Mouse (Mus musculus) right cerebral cortex, postnatal 36 days (tissue): ENCODE results near the gene E2f4.

Source experiments
- DNase-seq, 2 experiments: peaks; one replicate each; pipeline ENCODE4 v3.0.0; 2022; ENCODE audit warnings: low spot score in 2 of 2, mixed read lengths in 1 of 2

The E2f4 gene

DNA sequence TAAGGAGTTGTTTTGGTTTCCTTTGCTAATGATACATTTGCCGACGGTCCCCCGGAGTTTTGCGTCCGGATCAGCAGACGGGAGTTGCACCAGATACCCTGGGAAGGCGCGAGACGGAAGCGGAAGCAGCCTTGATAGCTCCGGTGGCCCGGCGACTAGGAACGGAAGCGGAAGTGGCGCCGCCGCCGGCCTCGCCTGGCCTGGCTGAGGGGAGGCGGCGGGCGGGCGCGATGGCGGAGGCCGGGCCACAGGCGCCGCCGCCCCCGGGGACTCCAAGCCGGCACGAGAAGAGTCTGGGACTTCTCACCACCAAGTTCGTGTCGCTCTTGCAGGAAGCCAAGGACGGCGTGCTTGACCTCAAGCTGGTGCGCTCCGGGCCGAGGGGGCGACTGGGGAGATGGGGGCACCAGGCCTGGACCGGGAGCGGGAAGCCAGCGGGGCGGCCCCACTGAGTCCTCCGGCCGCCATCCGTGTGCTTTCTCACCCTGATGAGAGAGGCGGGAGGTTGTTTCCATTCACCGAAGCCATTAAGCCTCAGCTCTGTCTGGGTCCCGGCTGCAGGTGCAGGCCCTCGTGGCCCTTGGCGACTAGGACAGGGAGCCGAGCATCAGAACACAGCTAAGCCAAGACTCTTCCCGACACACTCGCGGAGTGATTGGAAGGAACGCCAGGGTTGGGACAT, at the start of gene E2f4:
Gene E2f4 (plus strand): TSS at position 153 of the 682 bp plus-strand sequence.
- DNase-seq: peak; percentile 92

DNA sequence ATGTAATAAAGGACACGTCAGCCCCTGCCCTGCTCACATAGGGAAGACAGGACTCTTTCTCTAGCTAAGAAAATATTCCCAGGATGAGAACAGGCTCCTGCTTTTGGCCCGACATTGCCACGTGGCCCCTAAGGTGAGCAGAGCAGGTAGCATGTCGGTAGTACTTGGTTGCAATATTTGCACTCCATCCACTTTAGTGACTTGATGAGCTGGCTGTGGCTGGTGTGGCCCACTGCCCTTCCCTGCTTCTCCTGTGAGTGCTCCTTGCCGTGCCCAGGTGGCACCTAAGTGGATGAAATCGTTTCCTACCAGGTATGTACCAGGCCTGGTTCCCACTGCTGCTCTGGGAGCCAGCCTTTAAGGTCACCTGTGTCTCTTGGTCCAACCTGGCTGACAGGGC, 45.5 kb upstream of the E2f4 start:
- DNase-seq: no peak

DNA sequence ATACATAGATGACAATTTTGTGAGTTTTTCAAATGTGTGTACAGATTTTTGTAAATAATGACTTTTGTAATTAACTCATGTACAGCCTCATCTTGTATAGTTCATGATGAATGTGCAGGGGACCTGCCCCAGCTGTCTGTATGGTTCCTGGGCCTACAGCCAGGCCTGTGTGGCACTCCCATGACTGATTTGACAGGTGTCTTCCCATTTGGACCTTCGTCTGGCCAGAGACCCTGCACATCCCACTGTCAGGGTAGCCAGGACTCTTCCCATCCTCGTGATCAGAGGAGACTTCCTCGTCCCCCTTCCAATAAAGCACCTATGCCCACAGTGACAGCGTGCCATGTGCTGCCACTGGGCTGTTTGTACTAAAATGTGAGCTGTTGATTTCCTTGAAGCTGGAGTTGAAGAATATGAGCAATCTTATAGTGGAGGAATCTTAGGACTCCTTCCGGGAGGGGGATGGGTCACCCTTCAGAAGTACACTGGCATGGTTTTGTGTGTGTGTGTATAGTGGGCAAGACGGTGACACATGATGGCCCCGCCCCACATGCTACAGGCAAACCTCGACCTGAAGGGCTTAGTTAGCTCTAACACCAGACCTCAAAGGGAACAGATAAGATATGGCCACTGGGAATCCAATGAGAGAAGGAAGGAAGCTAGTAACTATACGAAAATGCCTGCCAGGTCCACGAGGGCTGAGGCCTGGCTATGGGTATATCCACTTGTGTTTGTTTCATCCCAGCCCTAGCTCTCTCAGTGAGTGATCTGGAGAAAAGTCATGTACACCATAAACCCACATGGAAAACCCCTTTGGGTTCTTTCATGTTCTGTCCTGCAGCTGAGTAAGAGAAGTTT, 44.6 kb upstream of the E2f4 start:
- no peak for DNase-seq

DNA sequence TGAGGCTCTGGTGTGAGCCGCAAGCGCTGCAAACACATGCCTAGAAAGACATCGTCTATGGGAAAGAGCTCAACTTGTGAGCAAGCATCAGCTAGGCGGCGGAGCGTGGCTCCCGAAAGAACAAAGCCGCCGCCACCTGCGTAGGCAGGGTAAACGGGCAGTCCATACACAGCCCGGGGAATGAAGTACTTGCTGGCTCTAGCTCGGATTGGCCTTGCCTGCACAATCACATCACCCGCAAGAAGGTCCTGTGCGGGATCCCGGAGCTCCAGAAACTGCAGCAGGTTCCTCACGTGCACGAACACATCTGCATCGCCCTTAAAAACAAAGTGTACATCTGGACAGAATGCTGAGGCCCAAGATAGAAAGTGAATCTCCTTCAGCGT, 43.7 kb upstream of the E2f4 start:
- no peak for DNase-seq

DNA sequence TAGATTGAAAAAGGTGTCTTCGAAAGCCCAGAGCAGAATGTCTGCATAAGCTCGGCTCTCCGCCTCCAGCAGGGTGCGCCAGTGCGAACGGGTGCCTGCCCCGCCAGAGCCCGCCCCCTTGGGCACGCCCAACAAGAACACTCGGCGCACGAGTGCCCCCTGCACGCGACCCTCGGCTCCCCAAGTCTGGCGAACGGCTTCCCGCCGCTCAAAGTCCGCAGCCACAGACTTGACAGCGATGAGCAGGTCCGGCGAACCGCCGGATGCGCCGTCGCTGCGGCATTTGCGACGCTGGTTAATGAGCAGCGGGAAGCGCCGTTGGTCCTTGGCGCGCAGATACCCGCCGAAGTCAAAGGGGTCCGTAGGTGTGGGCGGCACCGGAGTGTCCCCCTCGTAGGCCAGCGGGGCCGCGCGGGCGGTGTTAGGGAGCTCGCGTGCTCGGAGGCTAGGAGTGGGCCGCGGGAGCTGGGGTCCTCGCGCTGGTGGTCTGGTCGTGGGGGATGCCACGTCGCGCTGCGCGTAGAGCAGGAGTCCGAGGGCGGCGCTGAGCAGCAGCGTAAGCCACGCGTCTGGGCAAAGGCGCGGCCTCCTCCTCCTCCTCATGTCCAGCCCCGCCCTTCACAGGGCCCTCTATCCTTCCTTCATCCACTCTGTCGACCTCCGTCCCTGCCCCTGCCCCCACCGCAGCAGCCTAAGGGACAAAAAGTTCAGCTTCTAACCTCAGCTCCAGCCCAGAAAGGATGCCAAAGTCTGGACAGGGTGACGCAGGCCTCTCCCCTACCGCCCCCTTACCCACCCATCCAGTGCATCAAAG, 43.1 kb upstream of the E2f4 start:
- DNase-seq: peak; percentile 79 to 83

DNA sequence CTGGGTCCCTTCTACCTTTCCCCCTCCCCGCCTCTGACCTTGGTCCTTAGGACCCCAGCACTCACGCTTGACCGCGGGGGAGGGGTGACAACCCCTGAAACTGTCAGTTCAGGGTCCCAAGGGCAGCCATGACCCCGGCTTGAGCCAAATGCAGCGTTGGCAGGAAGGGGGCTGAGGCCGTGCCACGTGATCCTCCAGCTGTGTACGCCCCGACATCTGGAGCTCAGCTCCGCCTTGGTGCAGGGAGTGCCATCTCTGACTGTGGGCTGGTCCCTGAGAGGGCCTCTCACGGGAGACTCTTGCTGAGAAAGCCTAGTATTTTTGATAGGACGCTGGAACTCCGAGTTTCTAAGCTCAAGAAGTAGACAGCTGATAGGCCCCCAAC, 42.5 kb upstream of the E2f4 start, which contains the start of gene B3gnt9:
Gene B3gnt9 (minus strand): TSS at position 188 of the 385 bp plus-strand sequence.
- DNase-seq: peak in 1 of 2 experiments; percentile 30

DNA sequence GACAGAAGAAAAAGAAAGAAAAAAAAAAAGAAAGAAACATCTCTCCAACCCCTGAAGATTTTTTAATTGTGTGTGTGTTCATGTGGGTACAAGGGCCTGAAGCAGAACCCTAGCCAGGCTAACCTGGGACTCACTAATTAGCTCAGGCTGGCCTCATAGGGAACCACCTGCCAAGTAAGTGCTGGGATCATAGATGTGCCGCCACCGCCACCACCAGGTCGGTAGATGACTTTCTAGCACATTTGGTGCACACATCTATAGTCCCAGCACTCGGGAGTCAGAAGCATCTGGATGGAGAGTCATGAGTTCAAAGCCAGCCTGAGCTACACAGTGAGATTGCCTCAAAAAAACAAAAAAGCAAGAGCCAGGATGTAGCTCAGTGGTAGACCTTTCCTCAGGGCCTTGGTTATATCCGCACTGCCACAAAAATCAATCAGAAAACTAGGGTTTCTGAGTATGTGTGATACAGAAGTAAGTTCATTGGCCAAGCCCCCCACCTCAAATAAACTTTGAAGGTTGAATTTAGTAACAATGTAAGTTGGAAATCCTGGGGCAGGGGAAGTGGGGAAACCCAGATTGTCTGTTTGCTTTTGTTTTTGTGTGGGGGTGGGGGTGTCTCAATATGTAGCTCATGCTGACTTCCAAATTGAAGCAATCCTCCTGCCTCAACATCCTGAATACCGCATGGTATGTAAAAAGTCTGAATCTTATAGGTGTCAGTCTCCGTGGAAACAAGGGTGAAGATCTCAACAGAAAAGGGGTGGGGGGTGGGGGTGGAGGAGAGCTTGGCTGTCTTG, 39.9 kb upstream of the E2f4 start:
- no peak for DNase-seq

DNA sequence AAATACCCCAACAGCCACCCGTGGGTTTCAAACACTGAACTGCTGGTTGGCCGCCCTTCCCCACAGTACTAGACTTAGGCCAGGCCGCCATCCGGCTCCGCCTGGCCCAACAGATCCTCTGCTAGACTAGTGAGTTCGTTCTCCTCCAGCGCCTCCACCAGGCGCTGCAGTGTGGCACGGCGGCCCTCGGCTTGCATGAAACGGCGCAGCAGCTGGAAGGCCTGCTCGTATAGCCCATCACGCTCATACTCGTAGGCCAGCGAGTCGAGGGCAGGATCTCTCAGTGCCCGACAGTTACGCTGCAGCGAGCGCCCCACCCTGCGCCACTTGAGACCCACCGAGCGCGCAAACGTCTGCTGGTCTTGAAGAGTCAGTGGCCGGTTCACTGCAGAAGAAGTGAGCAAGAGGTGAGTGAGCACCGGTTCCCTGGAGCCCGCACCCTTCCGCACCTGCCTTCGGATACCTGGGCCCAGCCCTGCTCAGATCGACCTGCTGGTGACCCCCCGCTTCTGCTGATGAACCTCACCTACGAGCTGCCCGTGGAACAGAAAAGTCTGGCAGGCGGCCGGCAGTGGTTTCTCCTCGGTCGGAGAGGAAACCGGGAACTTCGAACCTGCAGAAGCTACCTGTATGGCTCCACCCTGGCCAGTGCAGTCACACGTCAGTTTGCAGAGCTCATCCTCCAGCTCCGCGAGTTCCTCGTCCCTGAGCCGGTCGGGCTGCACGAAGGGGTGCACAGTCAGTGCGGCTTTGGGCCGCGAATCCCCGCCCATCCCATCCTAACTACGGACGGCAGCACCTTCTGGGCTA, 38.3 kb upstream of the E2f4 start:
- DNase-seq: no peak

DNA sequence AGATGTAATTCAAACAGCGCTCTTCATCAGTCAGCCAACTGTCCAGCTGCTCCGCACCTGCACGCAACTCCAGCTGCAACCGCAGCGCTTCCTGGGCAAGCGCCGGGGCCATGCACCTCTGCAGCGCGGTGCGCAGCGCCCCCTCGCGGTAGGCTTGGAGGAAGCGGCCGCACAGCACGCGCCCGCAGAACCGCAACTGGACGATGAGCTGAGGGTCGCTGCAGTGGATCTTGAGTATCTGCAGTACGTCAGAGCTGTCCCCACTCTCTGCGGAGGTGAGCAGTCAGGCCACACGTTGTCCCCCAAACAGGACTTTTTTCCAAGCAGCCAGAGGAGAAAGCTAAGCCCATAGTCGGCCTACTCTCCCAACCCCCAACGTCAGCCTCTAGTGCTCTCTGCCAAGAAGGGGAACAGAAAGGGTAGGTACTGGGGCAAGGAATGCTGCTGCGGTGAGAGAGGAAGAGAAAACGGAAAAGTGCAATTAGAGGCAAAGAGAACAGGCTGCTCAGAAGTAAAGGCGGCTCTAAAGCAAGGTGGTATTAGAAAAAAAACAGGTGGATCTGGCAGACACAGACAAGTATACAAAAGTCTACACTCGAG, 37.6 kb upstream of the E2f4 start:
- peak in 1 of 2 experiments; percentile 26 for DNase-seq

DNA sequence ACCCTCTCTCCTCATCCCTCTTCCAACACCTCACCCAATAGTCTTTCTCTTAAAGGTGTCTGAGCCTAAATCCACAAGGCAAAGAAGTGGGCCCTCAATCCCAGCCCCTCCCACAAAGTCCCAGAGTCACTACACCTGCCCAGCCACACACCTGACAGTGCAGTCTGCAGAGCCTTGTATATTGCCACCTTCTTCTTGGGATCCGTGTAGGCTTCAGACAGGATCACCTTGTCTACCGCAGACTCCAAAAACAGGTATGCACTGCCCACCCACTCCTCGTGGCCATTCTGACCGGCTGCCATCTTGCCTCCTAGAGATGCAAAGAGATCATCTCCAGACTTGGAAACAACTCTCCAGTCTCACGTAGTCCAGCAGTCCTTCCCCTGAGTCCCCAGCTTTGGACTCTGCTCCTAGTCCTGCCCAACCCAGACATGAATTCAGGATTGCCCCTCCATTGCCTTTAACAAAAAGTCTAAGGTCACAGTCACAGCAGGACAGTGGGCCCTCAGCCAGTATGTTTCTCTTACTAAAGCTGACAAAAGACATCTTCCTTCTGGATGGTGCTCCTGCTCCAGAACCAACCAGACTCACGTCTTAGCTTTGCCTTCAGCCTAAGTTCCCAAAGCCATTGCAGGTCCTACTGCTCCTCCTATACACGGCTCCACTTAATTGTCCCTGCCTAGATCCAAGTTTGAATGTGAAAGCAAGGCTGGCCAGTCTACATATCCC, 36.9 kb upstream of the E2f4 start:
- DNase-seq: no peak

DNA sequence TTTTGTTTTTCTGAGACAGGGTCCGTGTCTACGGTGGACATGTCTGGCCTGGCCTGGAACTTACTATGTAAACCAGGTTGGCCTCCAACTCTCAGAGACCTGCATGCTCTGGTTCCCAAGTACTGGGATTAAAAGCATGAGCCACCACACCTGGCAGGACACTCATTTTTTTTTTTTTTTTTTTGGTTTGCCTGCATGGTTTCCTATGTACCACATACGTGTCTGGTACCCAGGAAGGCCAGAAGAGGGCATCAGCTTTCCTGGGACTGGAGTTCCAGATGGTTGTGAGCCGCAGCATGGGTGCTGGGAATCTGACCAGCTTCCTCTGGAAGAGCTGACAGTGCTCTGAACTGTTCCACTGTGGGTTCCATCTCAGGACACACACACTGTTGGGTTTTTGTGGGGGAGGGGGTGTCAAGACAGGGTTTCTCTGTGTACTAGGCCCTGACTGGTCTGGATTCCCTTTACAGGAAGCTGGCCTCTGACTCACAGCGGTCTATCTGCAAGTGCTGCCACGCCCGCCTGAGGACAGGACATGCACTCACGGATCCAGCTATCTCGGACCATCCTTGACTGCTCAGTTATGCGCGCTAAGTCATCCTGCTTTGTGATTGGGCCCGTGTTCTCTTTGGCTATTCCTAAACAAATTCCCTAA, 36.0 kb upstream of the E2f4 start:
- DNase-seq: no peak

DNA sequence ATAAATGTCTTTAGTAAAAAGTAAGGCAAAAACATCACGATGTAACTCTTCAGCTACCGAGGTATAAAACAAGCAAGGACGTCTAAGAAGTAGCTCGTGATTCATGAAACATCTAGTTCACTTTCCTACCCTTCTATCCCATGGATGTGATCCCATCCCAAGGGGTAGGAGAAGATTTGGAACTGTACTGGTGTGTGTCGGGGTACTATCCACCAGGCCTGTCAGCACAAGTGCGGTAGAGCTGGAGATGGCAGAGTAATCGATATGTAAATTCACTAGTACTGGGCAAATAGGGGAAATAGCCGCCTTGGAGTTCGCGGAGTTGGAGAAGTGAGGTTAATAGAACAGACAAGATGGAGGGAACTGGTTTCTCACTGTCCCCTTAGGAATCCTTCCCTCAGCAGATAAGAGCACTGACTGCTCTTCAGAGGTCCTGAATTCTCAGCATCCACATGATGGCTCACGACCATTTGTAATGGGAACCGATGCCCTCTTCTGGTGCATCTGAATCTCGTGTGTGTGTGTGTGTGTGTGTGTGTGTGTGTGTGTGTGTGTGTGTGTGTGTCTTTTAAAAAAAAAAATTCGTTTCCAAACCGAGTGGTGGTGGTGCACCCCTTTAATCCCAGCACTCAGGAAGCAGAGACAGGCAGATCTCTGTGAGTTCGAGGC, 34.1 kb upstream of the E2f4 start:
- DNase-seq: no peak

DNA sequence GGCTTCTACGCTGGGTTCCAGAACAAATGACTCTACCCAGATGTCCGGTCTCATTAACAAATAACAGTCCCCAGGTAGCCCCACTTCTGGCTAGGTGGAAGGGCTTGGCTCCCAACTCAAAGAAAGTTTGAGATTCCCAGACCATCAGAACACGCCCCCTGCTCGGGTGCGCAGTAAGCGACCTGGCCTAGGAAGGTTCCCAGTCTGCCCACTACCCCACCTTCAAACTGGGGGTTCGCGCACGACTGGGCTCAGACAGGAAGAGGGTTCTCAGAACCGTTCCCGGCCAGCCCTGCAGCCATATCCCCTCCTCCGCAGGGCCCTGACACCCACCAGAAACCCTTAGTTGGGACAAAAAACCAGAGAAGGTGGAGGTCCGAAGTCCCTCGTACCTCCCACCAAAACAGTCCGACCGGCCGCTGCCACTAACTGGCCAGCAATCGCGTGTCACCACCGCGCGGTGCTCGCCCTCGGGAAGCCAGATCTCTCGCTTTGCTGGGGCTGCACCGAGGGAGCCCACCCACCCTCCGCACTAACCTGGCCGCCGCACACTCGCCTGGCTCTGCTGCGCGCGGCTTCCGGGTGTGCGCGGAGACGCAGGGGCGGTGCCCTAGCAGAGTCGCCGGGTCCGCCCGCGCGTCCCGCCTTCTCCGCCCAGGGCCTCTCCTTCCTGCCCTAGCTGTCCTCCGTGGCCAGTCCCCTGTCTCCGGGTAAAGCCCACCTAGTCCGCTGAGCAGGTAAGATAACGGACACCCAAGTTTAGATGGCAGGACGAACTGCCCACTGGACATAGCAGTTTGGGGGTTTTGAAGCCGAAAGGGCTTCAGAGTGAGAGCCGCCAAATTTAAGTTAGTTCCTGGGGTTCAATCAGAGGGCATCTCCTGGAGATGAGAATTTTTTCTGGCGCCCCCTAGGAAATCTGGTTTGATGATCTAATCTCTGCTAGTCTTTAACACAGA, 33.2 kb upstream of the E2f4 start, which contains the start of the genes Tradd and Fbxl8:
Gene Tradd (minus strand): TSS at position 586 of the 959 bp plus-strand sequence.
Gene Fbxl8 (plus strand): TSS at position 625 of the 959 bp plus-strand sequence.
- no peak for DNase-seq

DNA sequence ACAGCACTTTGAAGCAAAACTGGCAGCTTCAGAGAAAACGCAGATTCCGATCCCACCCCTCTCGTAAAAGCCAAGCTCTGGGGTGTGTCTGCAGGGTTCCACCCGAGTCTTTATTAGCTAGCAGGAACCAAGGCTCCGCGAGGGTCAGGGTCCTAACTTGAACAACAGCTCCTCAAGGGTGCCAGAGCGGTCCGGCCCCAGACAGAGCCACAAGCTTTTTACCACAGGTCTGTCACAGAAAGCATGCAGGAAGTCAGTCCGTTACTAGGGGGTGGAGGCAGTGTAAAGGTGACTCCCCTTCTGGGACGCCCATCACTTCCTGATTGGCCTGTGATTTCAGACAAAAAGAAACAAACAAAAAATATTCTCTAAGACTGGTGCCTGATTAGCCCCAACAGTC, 32.3 kb upstream of the E2f4 start:
- no peak for DNase-seq

DNA sequence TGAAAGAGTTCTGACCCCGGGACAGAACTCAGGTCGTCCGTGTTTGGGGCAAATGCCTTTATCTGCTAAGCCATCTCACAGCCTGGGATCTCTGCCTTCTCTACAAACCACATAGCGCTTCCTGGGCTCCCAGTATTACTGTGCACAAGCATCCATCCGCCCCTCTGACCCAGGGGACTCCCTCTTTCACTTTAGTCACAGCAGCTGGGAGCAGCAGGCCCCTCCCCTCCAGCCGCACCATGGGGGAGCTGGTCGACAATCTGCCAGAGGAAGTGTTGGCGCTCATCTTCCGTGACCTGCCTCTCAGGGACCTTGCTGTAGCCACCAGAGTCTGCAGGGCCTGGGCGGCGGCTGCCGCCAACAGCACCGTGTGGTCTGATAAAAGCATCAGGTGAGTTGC, 30.7 kb upstream of the E2f4 start:
- no peak for DNase-seq

DNA sequence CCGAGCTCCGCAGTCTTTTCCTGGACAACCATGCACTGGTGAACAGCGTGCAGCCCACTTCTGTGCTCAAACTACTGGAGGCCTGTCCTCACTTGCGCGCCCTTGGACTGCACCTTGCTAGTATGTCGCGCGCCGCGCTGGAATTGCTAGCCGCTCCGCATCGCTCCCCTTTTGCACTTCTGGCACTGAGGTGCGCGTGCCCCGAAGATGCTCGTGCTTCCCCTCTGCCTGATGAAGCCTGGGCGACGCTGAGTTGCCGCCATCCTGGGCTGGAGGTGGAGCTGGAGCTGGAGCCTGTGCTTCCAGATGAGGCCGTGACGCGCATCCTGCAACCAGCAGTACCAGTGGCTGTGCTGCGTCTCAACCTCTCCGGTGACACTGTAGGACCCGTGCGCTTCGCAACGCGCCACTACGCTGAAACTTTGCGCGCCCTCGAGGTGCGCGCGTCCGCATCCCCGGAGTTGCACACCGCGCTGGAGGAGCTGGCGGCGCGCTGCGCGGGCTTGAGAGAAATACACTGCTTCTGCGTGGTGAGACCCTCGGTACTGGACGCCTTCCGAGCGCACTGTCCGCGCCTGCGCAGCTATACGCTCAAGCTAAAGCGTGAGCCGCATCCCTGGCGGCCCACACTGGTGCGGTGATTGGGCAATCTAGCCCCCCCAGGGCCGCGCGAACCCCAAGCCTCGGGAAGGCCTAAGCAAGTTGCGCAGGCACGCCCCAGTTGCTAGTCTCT, 29.0 kb upstream of the E2f4 start:
- DNase-seq: peak; percentile 85 to 88
